Mouse (Mus musculus): ENCODE results near the gene Tenm4. TPM values are rescaled to one million over a fixed set of nuclear protein-coding genes. Genes with fewer than 3 reads are reported as not detected.
A peak's percentile ranks its signal among the peaks of the same experiment; 100 is the strongest.

The Tenm4 gene
- polyA plus RNA-seq, 1 experiment from 2014 or later, result 39.7 TPM

DNA sequence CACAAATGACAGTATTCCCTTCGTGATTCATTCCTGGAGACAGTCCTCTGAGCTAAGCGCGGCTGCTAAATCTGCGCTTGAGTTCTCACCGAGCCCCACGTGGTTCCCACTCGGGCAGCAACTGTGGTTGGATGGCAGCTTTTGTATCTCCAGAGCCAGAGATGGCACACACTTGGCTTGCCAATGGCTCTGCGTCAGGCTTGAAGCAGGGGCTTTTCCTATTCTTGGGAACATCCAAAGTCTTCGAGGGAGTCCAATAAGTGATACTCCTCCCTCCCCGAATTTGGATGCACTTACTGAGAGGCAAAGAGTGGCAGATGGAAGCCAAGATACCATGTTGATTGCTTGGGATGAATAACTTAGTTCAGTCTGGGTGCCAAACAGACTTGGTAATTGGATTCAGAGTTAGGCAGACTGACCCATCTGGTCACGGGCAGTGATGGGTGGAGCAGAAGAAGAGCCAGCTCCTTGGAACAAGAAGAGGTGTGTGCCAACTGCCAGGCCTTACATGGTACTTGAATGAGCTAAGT lies 303.6 kb downstream of the Tenm4 start:
- H3K9ac ChIP-seq (replicated peaks; ENCODE audit: low read length), result no peak overlapping the region
- no peaks in the 10 kb centered on the region for H3K27me3 ChIP-seq (ENCODE audit: insufficient read depth, low read length)
- H3K27ac ChIP-seq (ENCODE audit: low read length), result no peak overlapping the region
- ATAC-seq (ENCODE audit: low FRiP score, low TSS enrichment), result no peak
- H3K4me3 ChIP-seq (ENCODE audit: low read length), result no peak overlapping the region
- 88% methylated on average over 11 of the region's 11 CpGs for WGBS
- no peaks in the 10 kb centered on the region for H3K4me1 ChIP-seq (ENCODE audit: insufficient read depth, low read length)
- H3K36me3 ChIP-seq (ENCODE audit: insufficient read depth, low read length), result no peaks in the 10 kb centered on the region
- H3K4me2 ChIP-seq (replicated peaks; ENCODE audit: low read depth, low read length), result no peak overlapping the region
- H3K9me3 ChIP-seq (ENCODE audit: low read length), result 0 out of 2 replicates have a peak, but pooled peaks cover 4% of the 10 kb centered on the region

DNA sequence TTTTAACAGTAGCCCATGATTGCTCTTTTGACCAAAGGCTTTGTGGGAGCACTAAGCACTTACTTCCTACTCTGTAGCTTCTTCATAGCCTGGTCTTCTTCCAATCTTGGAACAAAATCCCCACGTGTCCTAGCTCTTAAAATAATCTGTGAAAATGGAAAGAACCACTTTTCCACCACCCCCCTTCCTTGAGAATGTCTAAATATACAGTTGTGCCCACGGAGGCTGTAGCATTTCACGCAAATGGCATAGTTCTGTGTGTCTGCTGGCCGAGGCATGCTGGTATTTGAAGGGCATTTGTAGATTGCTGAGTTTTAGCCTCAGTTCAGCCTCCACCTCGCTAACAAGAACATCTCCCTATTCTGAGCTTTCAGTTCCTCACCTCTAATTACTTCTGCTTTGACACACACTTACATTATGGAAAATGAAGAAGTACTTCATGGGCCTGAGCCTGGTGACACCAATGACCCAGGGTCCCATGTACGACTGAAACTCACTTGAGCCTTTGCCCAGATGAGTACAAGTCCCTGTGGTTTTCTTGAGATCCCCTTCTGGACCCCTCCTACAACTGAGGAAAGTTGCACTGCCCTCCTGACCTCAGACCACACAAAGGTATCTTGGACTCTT lies 306.1 kb downstream of the Tenm4 start:
- no peak overlapping the region for H3K9ac ChIP-seq (replicated peaks; ENCODE audit: low read length)
- 90% methylated on average over 6 of the region's 6 CpGs for WGBS
- no peak overlapping the region for H3K27ac ChIP-seq (ENCODE audit: low read length)
- 0 out of 2 replicates have a peak, but pooled peaks cover 4% of the 10 kb centered on the region for H3K9me3 ChIP-seq (ENCODE audit: low read length)
- H3K36me3 ChIP-seq (ENCODE audit: insufficient read depth, low read length), result no peaks in the 10 kb centered on the region
- H3K27me3 ChIP-seq (ENCODE audit: insufficient read depth, low read length), result no peaks in the 10 kb centered on the region
- H3K4me1 ChIP-seq (ENCODE audit: insufficient read depth, low read length), result no peaks in the 10 kb centered on the region
- no peak for ATAC-seq (ENCODE audit: low FRiP score, low TSS enrichment)
- H3K4me2 ChIP-seq (replicated peaks; ENCODE audit: low read depth, low read length), result no peak overlapping the region
- no peak overlapping the region for H3K4me3 ChIP-seq (ENCODE audit: low read length)

DNA sequence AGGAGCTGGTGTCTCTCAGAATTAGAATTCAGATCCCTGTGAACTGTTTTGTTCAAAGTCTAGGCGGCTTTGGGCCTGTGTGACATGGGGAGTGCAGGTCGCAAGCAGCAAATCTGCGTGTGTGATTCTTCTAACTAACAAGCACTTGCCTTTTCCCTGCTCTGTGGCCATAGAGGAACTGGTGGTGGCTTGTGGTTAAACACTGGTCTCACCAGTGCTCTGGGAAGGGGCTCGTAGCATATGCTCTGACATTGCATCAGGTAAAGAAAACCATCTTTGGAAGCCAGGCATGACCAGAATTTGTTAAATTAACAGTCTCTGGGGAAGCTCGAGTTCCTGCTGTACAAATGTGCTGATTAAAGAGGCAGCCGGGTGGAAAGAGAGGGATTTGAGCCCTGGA lies 308.1 kb downstream of the Tenm4 start:
- Histone ChIP-seq H3K4me2 (replicated peaks; ENCODE audit: low read depth, low read length) (no peak overlapping the region), H3K27me3 (ENCODE audit: insufficient read depth, low read length) (no peaks in the 10 kb centered on the region), H3K4me3 (ENCODE audit: low read length) (no peak overlapping the region), H3K4me1 (ENCODE audit: insufficient read depth, low read length) (peaks cover 5% of the 10 kb centered on the region; the same call in 1 of the 2 replicates), H3K9ac (replicated peaks; ENCODE audit: low read length) (no peak overlapping the region), H3K36me3 (ENCODE audit: insufficient read depth, low read length) (no peaks in the 10 kb centered on the region), H3K27ac (ENCODE audit: low read length) (no peak overlapping the region), H3K9me3 (ENCODE audit: low read length) (no peaks in the 10 kb centered on the region)
- ATAC-seq (ENCODE audit: low FRiP score, low TSS enrichment), result no peak
- WGBS, result 69% methylated on average over 6 of the region's 6 CpGs

DNA sequence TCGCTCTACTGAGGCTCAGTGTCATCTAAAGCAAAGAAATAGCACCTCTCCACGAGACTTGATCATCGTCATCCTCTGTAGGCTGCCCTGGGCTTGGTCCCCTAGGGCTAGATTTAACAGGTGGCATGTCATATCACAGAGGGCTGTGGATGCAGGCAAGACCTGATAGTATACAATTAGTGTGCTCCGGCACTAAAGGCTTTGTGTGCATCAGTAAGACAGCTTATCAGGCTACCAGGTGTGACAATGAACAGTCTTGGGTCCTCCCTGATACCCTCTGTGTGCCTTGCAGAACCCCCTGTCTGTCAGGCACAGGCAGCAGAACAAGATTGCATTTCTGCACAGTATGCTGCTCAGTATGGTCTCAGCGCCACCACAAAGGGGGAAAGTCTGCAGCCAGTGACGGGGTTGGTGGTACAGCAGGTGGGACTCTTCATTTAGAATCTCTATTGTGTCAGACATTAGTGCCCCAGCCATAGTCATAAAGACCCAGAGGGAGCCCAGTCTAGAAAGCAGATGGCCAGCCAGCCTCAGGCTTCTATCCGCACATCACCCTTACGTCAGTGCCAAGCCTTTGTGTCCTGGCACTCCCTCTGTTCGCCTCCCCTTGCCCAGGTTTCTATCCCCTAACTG lies 309.4 kb downstream of the Tenm4 start:
- Histone ChIP-seq H3K4me1 (ENCODE audit: insufficient read depth, low read length) (peaks cover 5% of the 10 kb centered on the region; the same call in 1 of the 2 replicates), H3K9ac (replicated peaks; ENCODE audit: low read length) (no peak overlapping the region), H3K9me3 (ENCODE audit: low read length) (no peaks in the 10 kb centered on the region), H3K27ac (ENCODE audit: low read length) (no peak overlapping the region), H3K4me3 (ENCODE audit: low read length) (no peak overlapping the region), H3K36me3 (ENCODE audit: insufficient read depth, low read length) (no peaks in the 10 kb centered on the region), H3K4me2 (replicated peaks; ENCODE audit: low read depth, low read length) (no peak overlapping the region), H3K27me3 (ENCODE audit: insufficient read depth, low read length) (no peaks in the 10 kb centered on the region)
- no peak for ATAC-seq (ENCODE audit: low FRiP score, low TSS enrichment)
- 91% methylated on average over 9 of the region's 9 CpGs for WGBS

DNA sequence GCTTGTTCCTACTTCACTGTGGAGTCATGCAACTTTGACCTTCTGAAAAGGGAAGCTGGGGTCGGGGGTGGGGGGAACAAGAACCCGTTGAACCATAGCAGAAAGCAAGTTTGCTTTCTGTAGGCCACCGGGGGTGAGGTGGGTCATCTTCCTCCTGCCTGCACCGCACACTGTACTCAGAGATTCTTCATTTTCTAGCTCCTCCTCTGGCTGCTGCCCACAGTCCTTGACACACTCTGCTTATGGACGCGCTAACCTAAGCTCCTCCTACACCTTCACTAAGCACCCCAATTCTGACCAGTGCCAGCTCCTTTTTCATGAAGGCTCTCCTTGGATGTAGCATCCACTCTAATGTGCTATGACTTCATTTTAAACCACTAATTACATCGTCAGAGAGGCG lies 311.9 kb downstream of the Tenm4 start:
- H3K9me3 ChIP-seq (ENCODE audit: low read length), result no peaks in the 10 kb centered on the region
- no peak overlapping the region for H3K4me3 ChIP-seq (ENCODE audit: low read length)
- H3K27me3 ChIP-seq (ENCODE audit: insufficient read depth, low read length), result no peaks in the 10 kb centered on the region
- no peak overlapping the region for H3K27ac ChIP-seq (ENCODE audit: low read length)
- H3K4me1 ChIP-seq (ENCODE audit: insufficient read depth, low read length), result peaks cover 5% of the 10 kb centered on the region; the same call in 1 of the 2 replicates
- 48% methylated on average over 8 of the region's 8 CpGs for WGBS
- no peak overlapping the region for H3K4me2 ChIP-seq (replicated peaks; ENCODE audit: low read depth, low read length)
- ATAC-seq (ENCODE audit: low FRiP score, low TSS enrichment), result peak; percentile 58; the same call in 1 of the 2 replicates
- H3K36me3 ChIP-seq (ENCODE audit: insufficient read depth, low read length), result no peaks in the 10 kb centered on the region
- no peak overlapping the region for H3K9ac ChIP-seq (replicated peaks; ENCODE audit: low read length)

DNA sequence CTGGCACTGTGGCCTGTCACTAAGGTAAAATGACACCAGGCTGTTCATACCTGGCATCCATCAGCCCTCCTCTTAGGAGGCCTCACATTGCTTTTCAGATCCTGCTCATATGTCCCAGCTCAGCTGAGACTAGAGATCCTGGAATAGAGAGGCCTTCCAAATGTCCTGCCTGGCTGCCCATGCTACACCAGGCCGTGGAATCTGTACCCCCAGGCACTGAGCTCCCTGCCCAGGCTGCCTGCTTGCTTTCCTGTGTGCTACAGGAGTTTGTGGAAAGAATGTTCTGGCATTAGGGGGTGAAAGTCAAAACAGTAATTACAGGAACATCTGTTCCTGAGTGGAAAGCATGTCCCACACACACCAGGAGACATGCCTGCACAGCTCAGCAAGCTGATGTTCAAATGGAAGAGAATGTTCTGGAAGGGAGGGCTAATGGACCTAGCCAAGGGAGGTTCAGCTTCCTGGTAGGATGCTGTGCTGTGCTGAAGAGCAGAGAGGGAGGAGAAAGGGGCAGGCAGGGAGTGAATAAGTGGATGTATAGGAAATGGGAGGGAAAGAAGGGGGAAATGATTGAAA lies 313.0 kb downstream of the Tenm4 start:
- H3K4me1 ChIP-seq (ENCODE audit: insufficient read depth, low read length), result peaks cover 15% of the 10 kb centered on the region
- H3K9ac ChIP-seq (replicated peaks; ENCODE audit: low read length), result no peak overlapping the region
- 71% methylated on average over 1 of the region's 1 CpGs for WGBS
- H3K9me3 ChIP-seq (ENCODE audit: low read length), result no peaks in the 10 kb centered on the region
- no peak overlapping the region for H3K27ac ChIP-seq (ENCODE audit: low read length)
- H3K27me3 ChIP-seq (ENCODE audit: insufficient read depth, low read length), result no peaks in the 10 kb centered on the region
- no peak overlapping the region for H3K4me3 ChIP-seq (ENCODE audit: low read length)
- no peak overlapping the region for H3K4me2 ChIP-seq (replicated peaks; ENCODE audit: low read depth, low read length)
- no peaks in the 10 kb centered on the region for H3K36me3 ChIP-seq (ENCODE audit: insufficient read depth, low read length)
- ATAC-seq (ENCODE audit: low FRiP score, low TSS enrichment), result peak; percentile 44; the same call in 1 of the 2 replicates

DNA sequence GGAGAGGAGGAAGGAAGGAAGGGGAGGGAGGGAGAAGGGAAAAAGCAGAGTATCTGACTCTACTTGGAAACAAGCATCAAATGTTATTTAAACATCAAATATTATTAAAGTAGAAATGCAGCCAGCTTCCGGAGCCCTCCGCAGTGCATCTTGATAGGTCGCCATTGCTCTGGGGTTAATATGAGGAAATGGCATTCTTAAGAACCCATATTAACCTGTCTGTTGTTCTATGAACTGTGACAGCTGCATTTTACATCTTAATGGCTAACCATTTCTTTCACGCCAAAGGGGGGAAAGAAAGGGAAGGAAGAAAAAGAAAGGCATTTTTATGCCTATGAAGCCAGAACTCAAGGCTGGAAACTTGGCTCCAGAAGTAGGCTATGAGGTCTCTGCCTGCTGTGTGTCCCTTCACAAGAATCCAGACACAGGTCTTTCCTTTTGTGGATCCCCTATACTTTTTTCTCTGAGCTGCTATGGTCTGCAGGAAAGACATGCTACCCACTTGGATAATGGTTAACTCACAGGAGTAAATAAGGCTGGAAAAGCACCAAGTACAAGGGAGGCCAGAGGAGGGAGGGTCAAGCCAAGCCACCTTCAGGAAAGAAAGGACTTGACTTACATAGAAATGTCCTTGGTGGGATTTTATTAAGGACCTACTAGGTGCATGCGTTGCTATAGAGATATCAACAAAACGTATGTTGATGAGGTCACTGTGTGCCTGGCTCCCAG lies 318.5 kb downstream of the Tenm4 start:
- Histone ChIP-seq H3K4me2 (replicated peaks; ENCODE audit: low read depth, low read length) (peak overlapping the region; percentile 34; the same call in 1 of the 2 replicates), H3K9ac (replicated peaks; ENCODE audit: low read length) (no peak overlapping the region), H3K4me1 (ENCODE audit: insufficient read depth, low read length) (peaks cover 49% of the 10 kb centered on the region), H3K36me3 (ENCODE audit: insufficient read depth, low read length) (no peaks in the 10 kb centered on the region), H3K4me3 (ENCODE audit: low read length) (no peak overlapping the region), H3K27me3 (ENCODE audit: insufficient read depth, low read length) (no peaks in the 10 kb centered on the region), H3K9me3 (ENCODE audit: low read length) (no peaks in the 10 kb centered on the region), H3K27ac (ENCODE audit: low read length) (peak overlapping the region; percentile 85)
- WGBS, result 47% methylated on average over 6 of the region's 6 CpGs
- peak; percentile 81 for ATAC-seq (ENCODE audit: low FRiP score, low TSS enrichment)

DNA sequence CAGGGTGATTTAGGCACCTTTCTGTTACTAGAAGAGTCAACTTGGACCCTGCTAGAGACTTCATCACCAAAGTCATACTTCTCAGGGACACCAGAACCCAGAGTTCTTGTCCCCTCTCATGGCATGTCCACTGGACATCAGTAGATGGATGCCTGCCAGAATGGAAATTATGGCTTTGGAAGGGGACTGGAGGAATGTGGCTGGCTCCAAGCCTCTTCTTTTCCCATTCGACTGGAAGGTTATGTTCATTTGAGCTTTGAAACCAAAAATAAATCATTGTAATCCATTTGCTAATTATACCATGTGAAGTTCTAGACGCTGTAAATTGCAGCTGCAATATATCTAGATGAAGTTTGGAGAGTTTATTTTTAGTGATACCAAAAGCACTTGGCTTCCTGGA lies 320.9 kb downstream of the Tenm4 start:
- Histone ChIP-seq H3K36me3 (ENCODE audit: insufficient read depth, low read length) (no peaks in the 10 kb centered on the region), H3K27me3 (ENCODE audit: insufficient read depth, low read length) (no peaks in the 10 kb centered on the region), H3K27ac (ENCODE audit: low read length) (peak overlapping the region; percentile 76), H3K4me3 (ENCODE audit: low read length) (no peak overlapping the region), H3K4me1 (ENCODE audit: insufficient read depth, low read length) (peaks cover 56% of the 10 kb centered on the region), H3K4me2 (replicated peaks; ENCODE audit: low read depth, low read length) (no peak overlapping the region), H3K9ac (replicated peaks; ENCODE audit: low read length) (no peak overlapping the region), H3K9me3 (ENCODE audit: low read length) (no peaks in the 10 kb centered on the region)
- 0 out of 2 replicates have a peak, but pooled peaks have one; percentile 46 for ATAC-seq (ENCODE audit: low FRiP score, low TSS enrichment)
- WGBS, result 42% methylated on average over 2 of the region's 2 CpGs

DNA sequence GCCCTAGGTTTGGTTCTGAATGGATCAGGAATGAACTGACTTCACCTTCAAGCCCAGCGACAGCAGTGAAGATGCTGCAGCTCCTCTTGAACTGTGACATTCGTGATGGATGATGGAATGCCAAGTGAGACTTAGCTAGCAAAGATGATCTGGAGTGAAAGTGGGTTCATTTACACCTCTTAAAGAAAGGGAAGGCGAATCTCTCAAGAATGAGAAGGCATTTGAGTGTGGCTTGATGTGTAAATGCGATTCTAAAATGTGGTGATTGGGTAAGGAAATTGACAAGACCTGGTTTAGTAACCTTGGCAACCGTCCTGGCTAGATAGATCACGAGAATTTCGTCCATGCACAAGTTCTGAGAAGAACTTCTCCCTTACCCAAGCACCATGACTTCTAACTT lies 321.6 kb downstream of the Tenm4 start:
- H3K27ac ChIP-seq (ENCODE audit: low read length), result peak overlapping the region; percentile 27; the same call in 1 of the 2 replicates
- no peak overlapping the region for H3K4me2 ChIP-seq (replicated peaks; ENCODE audit: low read depth, low read length)
- no peaks in the 10 kb centered on the region for H3K36me3 ChIP-seq (ENCODE audit: insufficient read depth, low read length)
- no peak overlapping the region for H3K9ac ChIP-seq (replicated peaks; ENCODE audit: low read length)
- no peaks in the 10 kb centered on the region for H3K9me3 ChIP-seq (ENCODE audit: low read length)
- ATAC-seq (ENCODE audit: low FRiP score, low TSS enrichment), result no peak
- no peak overlapping the region for H3K4me3 ChIP-seq (ENCODE audit: low read length)
- H3K4me1 ChIP-seq (ENCODE audit: insufficient read depth, low read length), result peaks cover 56% of the 10 kb centered on the region
- 91% methylated on average over 7 of the region's 7 CpGs for whole genome bisulfite sequencing
- H3K27me3 ChIP-seq (ENCODE audit: insufficient read depth, low read length), result no peaks in the 10 kb centered on the region

Measured in kidney, embryonic 16.5 days (tissue).